Mouse (Mus musculus): Measurements from ENCODE around the gene Rxrb. TPM values are rescaled to one million over a fixed set of nuclear protein-coding genes. Genes with fewer than 3 reads are reported as not detected.

Gene Rxrb
- polyA plus RNA-seq, 1 experiment from 2014 or later = 64.4 TPM

DNA sequence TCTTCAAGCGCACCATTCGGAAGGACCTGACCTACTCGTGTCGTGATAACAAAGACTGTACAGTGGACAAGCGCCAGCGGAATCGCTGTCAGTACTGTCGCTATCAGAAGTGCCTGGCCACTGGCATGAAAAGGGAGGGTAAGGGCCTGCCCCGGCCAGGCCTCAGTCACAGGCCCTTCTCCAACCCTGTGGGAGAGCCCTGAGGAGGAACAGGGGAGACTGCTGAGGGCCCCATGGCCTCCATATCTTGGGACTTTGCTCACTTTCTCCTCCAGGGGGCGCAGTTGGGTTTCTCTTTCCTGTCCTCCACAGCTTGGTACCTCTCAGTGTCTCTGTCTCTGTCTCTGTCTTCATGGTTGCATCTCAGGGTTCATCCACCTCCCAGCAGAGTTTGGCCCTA is 2.5 kb downstream of the Rxrb start:
- ATAC-seq (ENCODE audit: insufficient number of reproducible peaks, insufficient read depth, low FRiP score, low TSS enrichment, low read depth) = no peak
- Histone ChIP-seq H3K9me3 (no peaks in the 10 kb centered on the region), H3K27me3 (peaks cover 16% of the 10 kb centered on the region), H3K27ac (no peak overlapping the region), H3K36me3 (peaks cover 67% of the 10 kb centered on the region), H3K4me2 (no peak overlapping the region), H3K9ac (replicated peaks) (no peak overlapping the region), H3K4me3 (replicated peaks) (peak overlapping the region; percentile 5; the same call in 1 of the 2 replicates), H3K4me1 (replicated peaks) (peaks cover 48% of the 10 kb centered on the region)
- WGBS = 79% methylated on average over 10 of the region's 10 CpGs

DNA sequence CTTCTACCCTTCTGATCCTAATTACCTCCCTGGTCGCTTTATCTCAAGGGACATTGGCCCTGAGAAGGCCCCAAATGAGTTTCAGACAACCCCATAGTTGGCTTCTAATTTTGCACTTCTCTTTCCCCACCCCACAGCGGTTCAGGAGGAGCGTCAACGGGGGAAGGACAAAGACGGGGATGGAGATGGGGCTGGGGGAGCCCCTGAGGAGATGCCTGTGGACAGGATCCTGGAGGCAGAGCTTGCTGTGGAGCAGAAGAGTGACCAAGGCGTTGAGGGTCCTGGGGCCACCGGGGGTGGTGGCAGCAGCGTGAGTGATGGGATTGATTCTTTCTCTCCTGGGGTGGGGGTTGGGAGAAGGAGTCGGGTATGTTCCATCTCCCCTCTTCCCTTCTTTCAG is 3.9 kb downstream of the Rxrb start:
- Histone ChIP-seq H3K9ac (replicated peaks) (no peak overlapping the region), H3K36me3 (peaks cover 53% of the 10 kb centered on the region), H3K4me1 (replicated peaks) (peaks cover 48% of the 10 kb centered on the region), H3K27ac (no peak overlapping the region), H3K27me3 (peaks cover 30% of the 10 kb centered on the region), H3K9me3 (no peaks in the 10 kb centered on the region), H3K4me3 (replicated peaks) (no peak overlapping the region), H3K4me2 (no peak overlapping the region)
- ATAC-seq (ENCODE audit: insufficient number of reproducible peaks, insufficient read depth, low FRiP score, low TSS enrichment, low read depth) = no peak
- 89% methylated on average over 9 of the region's 9 CpGs for WGBS

- Histone ChIP-seq H3K9me3 (no peaks in the 10 kb centered on the region), H3K27me3 (peaks cover 39% of the 10 kb centered on the region), H3K4me1 (replicated peaks) (peaks cover 55% of the 10 kb centered on the region), H3K9ac (replicated peaks) (no peak overlapping the region), H3K27ac (no peak overlapping the region), H3K36me3 (peaks cover 50% of the 10 kb centered on the region), H3K4me3 (replicated peaks) (no peak overlapping the region), H3K4me2 (no peak overlapping the region)
- 83% methylated on average over 10 of the region's 10 CpGs for WGBS
- ATAC-seq (ENCODE audit: insufficient number of reproducible peaks, insufficient read depth, low FRiP score, low TSS enrichment, low read depth) = no peak
These were observed 5.0 kb downstream of the Rxrb start for GRCm38 (mm10) chr17:34036647-34037046.

DNA sequence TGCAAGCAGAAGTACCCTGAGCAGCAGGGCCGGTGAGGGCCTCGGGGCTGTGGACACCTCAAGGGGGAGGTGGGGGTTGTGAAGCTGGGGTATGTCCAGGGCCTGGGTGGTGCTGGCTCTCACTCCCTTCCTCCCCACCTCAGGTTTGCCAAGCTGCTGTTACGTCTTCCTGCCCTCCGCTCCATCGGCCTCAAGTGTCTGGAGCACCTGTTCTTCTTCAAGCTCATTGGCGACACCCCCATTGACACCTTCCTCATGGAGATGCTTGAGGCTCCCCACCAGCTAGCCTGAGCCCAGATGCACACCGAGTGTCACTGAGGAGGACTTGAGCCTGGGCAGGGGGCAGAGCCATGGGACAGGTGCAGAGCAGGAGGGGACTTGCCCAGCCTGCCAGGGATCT is 5.6 kb downstream of the Rxrb start:
- peaks cover 50% of the 10 kb centered on the region for H3K36me3 ChIP-seq
- H3K4me1 ChIP-seq (replicated peaks) = peaks cover 61% of the 10 kb centered on the region
- no peak overlapping the region for H3K27ac ChIP-seq
- H3K27me3 ChIP-seq = peaks cover 45% of the 10 kb centered on the region
- H3K4me3 ChIP-seq (replicated peaks) = no peak overlapping the region
- H3K9me3 ChIP-seq = no peaks in the 10 kb centered on the region
- H3K4me2 ChIP-seq = no peak overlapping the region
- no peak overlapping the region for H3K9ac ChIP-seq (replicated peaks)
- no peak for ATAC-seq (ENCODE audit: insufficient number of reproducible peaks, insufficient read depth, low FRiP score, low TSS enrichment, low read depth)
- WGBS = 91% methylated on average over 7 of the region's 7 CpGs

DNA sequence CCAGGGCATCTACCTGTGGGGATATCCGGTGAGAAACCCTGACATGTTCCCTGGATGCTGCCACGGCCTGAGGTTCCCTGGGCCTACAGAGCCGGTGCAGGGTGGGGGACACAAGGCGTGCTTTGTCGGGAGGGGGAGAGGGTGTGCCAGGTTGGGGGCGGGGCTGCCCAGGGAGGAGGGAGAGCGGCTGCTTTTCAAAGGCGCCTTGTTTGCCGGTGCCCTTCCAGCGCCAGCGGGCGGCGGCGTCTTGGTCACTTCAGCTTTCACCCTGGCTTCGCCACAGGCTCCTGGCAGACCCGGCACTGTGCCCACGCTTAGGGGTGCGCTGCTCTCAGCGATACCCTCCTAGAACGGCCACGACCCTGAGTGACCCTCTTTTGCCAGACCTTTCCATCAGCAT is 6.8 kb downstream of the Rxrb start:
- peak overlapping the region; percentile 77 for H3K27ac ChIP-seq
- H3K4me1 ChIP-seq (replicated peaks) = peaks cover 51% of the 10 kb centered on the region

GRCm38 (mm10) chr17:34038878-34039561 is 7.4 kb downstream of the Rxrb start, which contains the start of gene Col11a2:
Gene Col11a2 (plus strand): TSS chr17:34039437.
- peak; percentile 35; the same call in 1 of the 2 replicates for ATAC-seq (ENCODE audit: insufficient number of reproducible peaks, insufficient read depth, low FRiP score, low TSS enrichment, low read depth)
- peak within 1 kb of the TSS; percentile 38 for H3K4me3 ChIP-seq (replicated peaks)
- peaks cover 50% of the 10 kb centered on the region for H3K4me1 ChIP-seq (replicated peaks)
- peak within 1 kb of the TSS; percentile 77 for H3K27ac ChIP-seq
- H3K9me3 ChIP-seq = no peaks in the 10 kb centered on the region
- 5% methylated on average over 28 of the region's 28 CpGs for WGBS
- peaks cover 52% of the 10 kb centered on the region for H3K27me3 ChIP-seq
- peaks cover 41% of the 10 kb centered on the region for H3K36me3 ChIP-seq
- H3K4me2 ChIP-seq = peak within 1 kb of the TSS; percentile 58
- H3K9ac ChIP-seq (replicated peaks) = peak within 1 kb of the TSS; percentile 48

More for the DNA sequence above, 6.8 kb downstream of the Rxrb start:
- peak overlapping the region; percentile 58 for H3K4me2 ChIP-seq
- peak overlapping the region; percentile 48 for H3K9ac ChIP-seq (replicated peaks)
- peak overlapping the region; percentile 38 for H3K4me3 ChIP-seq (replicated peaks)
- peak; percentile 11; the same call in 1 of the 2 replicates for ATAC-seq (ENCODE audit: insufficient number of reproducible peaks, insufficient read depth, low FRiP score, low TSS enrichment, low read depth)
- WGBS = 9% methylated on average over 21 of the region's 21 CpGs
- H3K9me3 ChIP-seq = no peaks in the 10 kb centered on the region
- H3K36me3 ChIP-seq = peaks cover 47% of the 10 kb centered on the region
- H3K27me3 ChIP-seq = peaks cover 52% of the 10 kb centered on the region

- H3K4me2 ChIP-seq = peak overlapping the region; percentile 58
- peaks cover 50% of the 10 kb centered on the region for H3K4me1 ChIP-seq (replicated peaks)
- WGBS = 22% methylated on average over 17 of the region's 17 CpGs
- peak overlapping the region; percentile 48 for H3K9ac ChIP-seq (replicated peaks)
- peak overlapping the region; percentile 38 for H3K4me3 ChIP-seq (replicated peaks)
- peaks cover 52% of the 10 kb centered on the region for H3K27me3 ChIP-seq
- peaks cover 34% of the 10 kb centered on the region for H3K36me3 ChIP-seq
- H3K27ac ChIP-seq = peak overlapping the region; percentile 77
- no peaks in the 10 kb centered on the region for H3K9me3 ChIP-seq
- ATAC-seq (ENCODE audit: insufficient number of reproducible peaks, insufficient read depth, low FRiP score, low TSS enrichment, low read depth) = no peak
These were observed 8.2 kb downstream of the Rxrb start for GRCm38 (mm10) chr17:34039562-34040450.

DNA sequence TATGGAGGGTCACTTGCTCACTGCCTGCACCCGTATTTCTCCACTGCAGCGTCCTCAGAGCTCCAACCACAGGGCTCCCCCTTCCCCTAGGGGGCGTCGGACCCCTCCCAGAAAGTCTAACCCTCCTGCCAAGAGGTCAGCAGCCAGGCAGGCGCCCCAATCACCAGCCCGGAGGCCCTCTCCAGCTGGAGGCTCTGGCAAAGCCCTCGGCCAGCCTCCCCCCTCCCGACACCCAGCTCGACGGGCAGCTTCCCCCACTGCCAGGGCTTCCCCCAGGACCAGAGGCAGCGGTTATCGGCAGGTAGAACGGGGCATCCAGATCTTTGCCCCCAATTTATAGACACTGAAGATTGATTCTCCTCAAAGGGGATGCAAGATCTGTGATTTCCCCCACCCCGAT is 14.3 kb downstream of the Rxrb start:
- 81% methylated on average over 14 of the region's 14 CpGs for WGBS
- Histone ChIP-seq H3K27ac (no peak overlapping the region), H3K36me3 (peaks cover 13% of the 10 kb centered on the region), H3K9ac (replicated peaks) (no peak overlapping the region), H3K4me2 (no peak overlapping the region), H3K4me3 (replicated peaks) (no peak overlapping the region), H3K4me1 (replicated peaks) (peaks cover 14% of the 10 kb centered on the region), H3K27me3 (peaks cover 19% of the 10 kb centered on the region), H3K9me3 (0 out of 2 replicates have a peak, but pooled peaks cover 7% of the 10 kb centered on the region)
- no peak for ATAC-seq (ENCODE audit: insufficient number of reproducible peaks, insufficient read depth, low FRiP score, low TSS enrichment, low read depth)

DNA sequence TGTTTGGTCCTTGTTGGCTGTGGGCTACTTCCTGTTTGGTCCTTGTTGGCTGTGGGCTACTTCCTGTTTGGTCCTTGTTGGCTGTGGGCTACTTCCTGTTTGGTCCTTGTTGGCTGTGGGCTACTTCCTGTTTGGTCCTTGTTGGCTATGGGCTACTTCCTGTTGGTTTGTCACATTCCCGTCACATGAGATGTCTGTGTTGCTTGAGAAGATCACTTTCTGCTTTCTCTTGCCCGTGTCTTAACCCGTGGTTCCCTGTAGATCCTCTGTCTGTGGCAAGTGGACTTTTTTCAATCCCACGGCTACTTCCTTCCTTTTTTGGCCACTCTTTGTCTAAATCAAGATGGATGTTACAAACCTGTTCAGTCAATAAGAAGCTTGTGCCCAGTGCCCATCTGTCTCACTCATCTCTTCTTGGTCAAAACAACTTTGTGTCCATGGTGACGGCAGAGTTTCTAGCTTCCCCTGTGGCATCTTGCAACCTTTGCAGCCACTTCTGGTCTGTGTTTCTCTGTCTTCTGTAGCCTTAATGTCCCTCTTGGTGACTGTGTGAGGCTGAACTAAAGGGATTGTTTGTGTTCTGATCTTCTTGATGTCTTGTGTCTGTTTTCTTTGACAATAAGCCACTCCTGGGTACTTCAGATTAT is 15.9 kb downstream of the Rxrb start:
- peaks cover 13% of the 10 kb centered on the region for H3K36me3 ChIP-seq
- H3K9me3 ChIP-seq = 0 out of 2 replicates have a peak, but pooled peaks cover 7% of the 10 kb centered on the region
- 95% methylated on average over 5 of the region's 5 CpGs for WGBS
- no peak overlapping the region for H3K4me3 ChIP-seq (replicated peaks)
- H3K4me2 ChIP-seq = no peak overlapping the region
- H3K27ac ChIP-seq = no peak overlapping the region
- no peak for ATAC-seq (ENCODE audit: insufficient number of reproducible peaks, insufficient read depth, low FRiP score, low TSS enrichment, low read depth)
- H3K4me1 ChIP-seq (replicated peaks) = no peaks in the 10 kb centered on the region
- peaks cover 5% of the 10 kb centered on the region for H3K27me3 ChIP-seq
- no peak overlapping the region for H3K9ac ChIP-seq (replicated peaks)

- no peak overlapping the region for H3K27ac ChIP-seq
- no peaks in the 10 kb centered on the region for H3K4me1 ChIP-seq (replicated peaks)
- H3K4me3 ChIP-seq (replicated peaks) = no peak overlapping the region
- no peaks in the 10 kb centered on the region for H3K9me3 ChIP-seq
- no peak overlapping the region for H3K4me2 ChIP-seq
- H3K9ac ChIP-seq (replicated peaks) = 0 out of 2 replicates have a peak overlapping the region, but pooled peaks have one; percentile 23
- peaks cover 20% of the 10 kb centered on the region; the same call in 1 of the 2 replicates for H3K36me3 ChIP-seq
- 77% methylated on average over 7 of the region's 7 CpGs for WGBS
- H3K27me3 ChIP-seq = peaks cover 3% of the 10 kb centered on the region; the same call in 1 of the 2 replicates
- no peak for ATAC-seq (ENCODE audit: insufficient number of reproducible peaks, insufficient read depth, low FRiP score, low TSS enrichment, low read depth)
These were observed 25.6 kb downstream of the Rxrb start for GRCm38 (mm10) chr17:34057224-34057623.

DNA sequence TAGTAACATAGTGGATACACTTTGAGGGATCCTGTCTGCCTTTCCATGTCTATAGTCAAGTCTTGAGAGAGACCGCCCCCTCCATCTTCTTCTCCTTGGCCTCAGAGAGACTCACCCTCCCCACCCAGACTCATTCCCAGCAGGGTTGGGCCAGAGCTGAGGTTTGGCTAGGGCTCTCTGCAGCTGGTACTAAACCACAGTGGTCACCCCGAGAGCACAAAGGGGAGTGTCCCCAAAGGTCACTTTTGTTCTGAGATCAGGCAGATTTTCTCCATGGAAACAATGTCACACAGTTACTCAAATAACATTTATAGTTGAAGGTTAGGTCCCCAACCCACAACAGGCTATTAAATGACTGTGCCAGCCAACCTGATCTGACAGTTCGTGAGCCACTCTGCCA is 37.3 kb downstream of the Rxrb start:
- no peak overlapping the region for H3K4me2 ChIP-seq
- no peaks in the 10 kb centered on the region for H3K9me3 ChIP-seq
- no peak overlapping the region for H3K27ac ChIP-seq
- WGBS = 57% methylated on average over 3 of the region's 3 CpGs
- H3K4me3 ChIP-seq (replicated peaks) = no peak overlapping the region
- H3K36me3 ChIP-seq = peaks cover 3% of the 10 kb centered on the region; the same call in 1 of the 2 replicates
- no peak for ATAC-seq (ENCODE audit: insufficient number of reproducible peaks, insufficient read depth, low FRiP score, low TSS enrichment, low read depth)
- no peak overlapping the region for H3K9ac ChIP-seq (replicated peaks)
- H3K4me1 ChIP-seq (replicated peaks) = no peaks in the 10 kb centered on the region
- H3K27me3 ChIP-seq = peaks cover 3% of the 10 kb centered on the region; the same call in 1 of the 2 replicates
